Mouse (Mus musculus): ENCODE results near the gene Usp42.

GRCm38 (mm10) chr5:143704875-143705658 lies 27.0 kb downstream of the Usp42 start:
- TF ChIP-seq CTCF (IDR thresholded peaks at IDR 0.05; ENCODE audit: extremely low read depth, insufficient read depth, insufficient read length, insufficient replicate concordance): no peak
- no peak for TF ChIP-seq POLR2A (IDR thresholded peaks at IDR 0.05; ENCODE audit: low read depth, low read length)

Measured in spleen, adult 2 months (tissue).